Mouse (Mus musculus) Muller cell, postnatal 12 days (primary cell): ENCODE results near the gene Etv6.

Experiments used
- DNase-seq: peaks from one replicate; pipeline ENCODE4 v3.0.0-alpha.2; 2015; ENCODE audit errors: inconsistent ontology term

Etv6 gene

DNA sequence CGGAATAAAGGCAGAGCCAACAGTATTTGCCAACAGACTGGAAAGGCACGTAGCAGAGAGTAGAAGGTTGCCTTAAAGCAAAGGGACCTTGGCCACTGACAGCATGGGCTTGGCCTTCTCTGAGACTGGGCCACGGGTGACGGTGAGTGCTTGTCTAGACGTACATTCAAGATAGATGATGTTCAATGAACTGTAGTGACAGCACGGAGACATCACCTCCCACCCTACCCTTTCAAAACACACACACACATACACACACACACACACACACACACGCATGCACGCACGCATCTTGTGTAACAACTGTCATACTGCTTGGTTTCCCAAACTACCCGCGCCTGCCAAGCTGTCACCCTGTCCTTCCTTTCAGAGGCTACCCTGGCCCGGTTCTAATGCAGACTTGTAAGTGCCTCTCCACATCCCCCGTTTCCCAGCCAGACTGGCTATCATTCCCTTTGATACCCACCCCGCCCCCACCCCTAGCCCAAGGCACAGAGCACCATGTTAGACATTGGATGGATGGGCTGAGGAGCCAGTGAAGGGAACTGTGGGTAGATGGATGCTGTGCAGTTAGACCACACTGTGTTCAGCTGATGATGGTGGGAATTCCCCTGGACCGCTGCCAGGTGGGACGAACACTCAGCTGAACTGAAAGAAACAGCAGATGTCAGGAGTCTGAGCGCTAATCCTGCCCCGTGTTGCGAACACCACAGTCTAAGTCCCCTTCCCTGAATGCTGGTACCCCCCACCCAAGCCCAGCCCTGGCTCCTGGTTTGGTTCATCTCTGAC, 172.1 kb downstream of the Etv6 start:
- peak; percentile 99 for DNase-seq

DNA sequence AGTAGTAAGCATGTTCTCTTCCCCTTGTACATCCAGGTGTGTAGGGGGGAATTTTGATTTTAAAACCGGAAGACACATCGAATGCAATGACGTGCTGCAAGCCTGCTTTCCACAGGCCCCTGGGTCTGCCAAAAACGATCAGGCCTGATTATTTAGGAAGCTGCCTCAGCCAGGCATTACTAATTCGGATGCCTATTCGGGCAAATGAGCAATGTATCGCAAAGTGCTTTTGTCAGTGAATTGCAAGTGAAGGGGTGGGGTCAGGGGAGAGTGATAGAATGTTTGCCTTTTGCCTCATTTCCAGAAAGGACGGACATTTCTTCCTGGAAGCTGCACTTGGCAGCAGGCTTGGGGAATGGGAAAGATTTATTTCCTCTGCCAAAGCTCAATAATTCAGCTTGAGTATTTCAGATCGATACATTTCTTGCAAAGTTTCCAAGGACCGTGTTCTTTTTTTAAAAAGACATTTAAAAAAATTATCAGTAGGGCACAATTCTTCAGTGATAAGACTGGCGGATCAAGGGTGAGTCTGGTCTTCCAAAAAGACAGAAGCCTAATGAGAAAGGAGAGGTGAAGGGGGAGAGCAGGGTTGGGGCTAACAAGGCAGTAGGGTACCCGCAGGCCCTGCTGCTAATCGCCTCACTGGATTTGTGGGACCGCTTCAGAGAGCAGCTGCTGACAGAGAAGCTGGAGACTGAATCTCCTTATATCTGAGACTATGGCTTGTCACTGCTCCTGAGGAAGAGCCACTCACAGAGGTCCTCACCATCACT, 172.9 kb downstream of the Etv6 start:
- peak; percentile 93 for DNase-seq

DNA sequence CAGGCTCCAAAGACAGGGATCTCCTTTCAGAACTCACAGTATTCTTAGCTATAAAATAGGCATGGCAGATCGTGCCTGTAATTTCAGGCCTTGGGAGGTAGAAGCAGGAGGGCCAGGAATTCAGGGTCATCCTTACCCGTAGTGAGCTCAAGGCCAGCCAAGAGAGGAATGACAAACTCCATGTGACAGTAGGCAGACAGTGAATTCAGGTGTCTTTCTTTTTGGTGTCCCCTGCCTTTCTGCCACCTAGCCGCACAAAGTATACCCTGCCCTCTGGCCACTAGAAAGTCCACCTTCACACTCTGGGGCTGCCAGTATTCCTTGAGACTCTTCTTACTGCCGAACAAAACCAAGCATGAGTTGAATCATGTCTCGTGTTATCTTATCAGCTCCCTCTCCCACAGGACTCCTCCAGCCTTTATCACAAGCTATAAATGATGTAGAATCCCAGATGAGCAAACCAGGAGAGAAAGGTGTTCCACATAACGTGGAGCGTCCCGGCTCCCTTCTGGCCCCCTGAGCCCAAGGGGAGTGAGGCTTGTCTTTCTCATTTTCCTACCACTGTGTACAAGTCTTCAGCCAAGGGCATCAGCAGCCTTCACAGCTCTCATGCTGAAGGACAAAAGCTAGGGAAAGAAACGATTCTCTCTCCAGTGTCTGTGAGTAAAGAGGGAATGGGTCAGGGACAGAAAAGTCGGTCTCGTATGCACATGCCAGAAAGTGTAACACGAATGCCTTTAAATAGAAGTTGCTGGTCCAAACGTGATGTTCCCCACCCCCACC, 175.4 kb downstream of the Etv6 start:
- no peak for DNase-seq

DNA sequence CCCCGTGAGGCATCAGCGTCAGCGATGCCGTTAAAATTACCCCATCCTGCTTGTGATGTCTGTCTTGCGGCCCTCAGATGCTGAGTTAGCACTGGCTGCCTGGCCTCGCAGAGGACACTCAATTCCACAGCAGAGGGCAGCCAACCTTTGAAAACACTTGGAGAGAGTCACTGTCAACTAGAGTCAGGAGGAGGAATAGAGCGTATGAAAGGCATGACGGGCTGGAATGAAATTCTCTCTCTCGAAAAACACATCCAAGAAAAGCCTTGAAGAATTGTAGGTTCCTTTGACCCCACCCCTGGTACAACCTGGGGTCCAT, 175.9 kb downstream of the Etv6 start:
- peak; percentile 25 for DNase-seq

DNA sequence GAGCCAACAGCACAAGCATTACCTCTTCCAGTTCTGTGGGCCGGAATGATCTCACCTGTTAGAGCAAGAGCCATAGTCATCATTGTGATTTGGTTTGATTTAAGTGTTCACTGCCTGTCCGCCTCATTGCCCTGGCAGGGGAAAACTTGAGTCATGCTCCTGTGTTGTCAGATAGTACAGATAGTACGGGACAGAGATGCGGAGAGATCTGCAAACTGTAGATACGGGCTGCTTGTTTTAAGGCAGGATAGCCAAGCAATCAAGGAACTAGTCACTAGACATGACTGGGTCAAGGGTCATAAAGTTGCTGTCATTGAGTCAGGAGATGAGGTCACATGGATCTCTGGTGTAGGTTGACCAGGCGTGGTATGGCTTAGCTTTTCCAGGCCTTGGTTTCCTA, 182.2 kb downstream of the Etv6 start:
- DNase-seq = no peak

DNA sequence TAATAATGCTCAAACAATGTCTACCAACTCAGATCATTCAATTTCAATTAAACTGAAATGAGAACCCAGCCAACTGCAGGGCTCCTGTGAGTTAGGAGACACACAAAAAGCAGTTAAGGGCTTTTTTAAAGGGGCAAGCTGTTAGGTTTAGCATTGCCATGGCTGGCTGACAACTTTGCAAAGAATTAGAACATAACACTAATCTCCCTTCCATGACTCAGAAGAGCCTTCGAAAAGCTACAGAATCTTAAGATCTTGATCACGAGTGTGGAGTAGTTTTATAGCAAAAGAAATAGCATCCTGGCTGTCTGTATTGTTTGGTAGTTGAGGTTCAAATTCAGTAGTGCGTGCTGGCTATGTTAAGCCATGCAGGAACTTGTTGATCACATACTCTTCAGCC, 182.9 kb downstream of the Etv6 start:
- peak; percentile 40 for DNase-seq

DNA sequence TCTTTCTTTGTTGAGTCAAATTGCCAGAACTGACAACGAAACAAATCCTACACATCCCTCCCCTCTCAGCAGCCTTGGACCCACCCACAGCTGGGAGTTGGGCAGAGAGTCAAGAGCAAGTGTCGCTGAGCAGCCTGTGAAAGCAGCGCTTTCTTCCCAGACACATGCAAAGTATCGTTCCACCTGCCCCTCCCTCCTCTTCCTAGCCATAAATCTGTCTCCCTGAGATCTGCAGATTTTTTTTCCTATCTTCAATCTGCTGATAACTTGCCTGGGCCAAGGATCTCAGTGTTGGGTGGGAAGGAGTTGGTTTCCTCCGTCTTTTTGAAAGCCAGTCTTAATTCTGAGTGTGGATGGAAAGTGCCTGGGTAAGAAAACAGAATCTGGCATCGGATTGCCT, 183.9 kb downstream of the Etv6 start:
- DNase-seq = no peak

DNA sequence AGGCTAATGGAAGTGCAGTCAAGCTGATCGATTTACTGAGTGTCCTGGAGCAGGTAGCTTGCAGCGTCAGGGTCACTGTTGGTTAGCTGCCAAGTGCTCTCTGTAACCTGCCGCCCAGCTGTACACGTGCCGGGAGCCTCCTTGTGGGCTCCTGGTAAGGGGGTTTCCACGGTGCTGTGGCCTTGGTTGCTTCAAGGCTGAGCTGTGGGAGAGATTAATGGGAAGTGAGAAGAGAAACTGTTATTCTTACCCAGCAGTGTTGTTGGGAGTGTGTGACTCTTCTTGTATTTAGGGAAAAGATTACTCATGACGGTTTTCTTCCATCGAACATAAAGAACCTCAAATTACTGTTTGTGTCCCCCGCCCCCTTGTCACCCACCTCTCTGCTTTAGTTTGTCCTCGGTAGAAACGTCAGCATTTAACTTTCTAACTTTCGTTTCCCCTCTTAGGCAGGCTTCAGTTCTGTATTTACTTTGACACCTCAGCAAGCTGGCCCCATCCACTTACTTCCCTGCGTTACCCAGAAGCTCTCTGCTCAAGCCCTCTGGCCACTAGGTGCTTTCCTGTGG, 184.8 kb downstream of the Etv6 start:
- DNase-seq = no peak

DNA sequence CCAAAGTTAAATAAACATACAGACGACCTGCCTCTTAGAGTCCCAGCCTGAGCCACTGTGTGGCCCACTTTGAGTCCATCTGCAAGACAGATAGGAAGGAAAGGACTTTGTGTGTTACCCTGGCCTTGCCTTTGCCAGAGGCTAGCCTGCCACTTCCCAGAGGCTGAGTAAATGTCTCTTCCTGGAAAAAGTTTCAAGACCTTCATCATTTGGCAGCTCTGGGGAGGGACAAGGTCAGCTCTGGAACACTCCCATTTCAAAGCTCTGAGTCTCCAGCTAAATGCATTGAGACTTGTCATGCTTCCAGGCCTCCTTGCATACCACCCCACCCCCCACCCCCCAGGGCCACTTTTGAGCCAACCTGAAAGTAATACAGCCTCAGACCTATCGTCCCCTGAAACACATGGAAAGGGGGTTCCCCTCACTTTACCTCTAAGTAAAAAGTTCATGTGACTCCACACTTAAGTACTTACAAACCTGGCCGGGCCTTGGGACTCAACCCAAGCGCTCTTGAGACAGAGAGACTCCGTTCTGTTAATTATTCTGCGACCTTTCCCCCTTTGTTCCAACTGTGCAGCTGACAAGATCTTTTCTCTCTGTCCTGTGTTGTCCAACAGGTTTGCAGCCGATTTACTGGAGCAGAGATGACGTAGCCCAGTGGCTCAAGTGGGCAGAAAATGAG, 186.9 kb downstream of the Etv6 start:
- peak; percentile 45 for DNase-seq

DNA sequence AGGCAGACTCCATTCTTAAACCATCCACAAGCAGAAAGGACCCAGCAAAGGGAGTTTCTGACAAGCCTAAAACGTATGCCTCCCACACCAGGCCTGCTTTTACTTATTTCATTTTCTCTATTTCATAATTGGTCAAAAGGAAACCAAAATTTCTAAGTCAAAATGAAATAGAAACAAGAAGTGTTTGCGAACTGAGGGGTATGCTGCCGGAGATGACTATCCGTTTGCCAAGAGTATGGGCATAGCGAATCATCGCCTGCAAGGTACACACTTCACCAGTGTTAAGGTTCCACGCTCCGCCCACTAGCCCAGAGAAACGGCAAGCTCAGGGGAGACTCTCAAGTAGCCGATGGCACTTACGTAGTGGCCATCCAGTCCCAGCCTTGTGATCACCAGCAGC, 190.1 kb downstream of the Etv6 start:
- no peak for DNase-seq

DNA sequence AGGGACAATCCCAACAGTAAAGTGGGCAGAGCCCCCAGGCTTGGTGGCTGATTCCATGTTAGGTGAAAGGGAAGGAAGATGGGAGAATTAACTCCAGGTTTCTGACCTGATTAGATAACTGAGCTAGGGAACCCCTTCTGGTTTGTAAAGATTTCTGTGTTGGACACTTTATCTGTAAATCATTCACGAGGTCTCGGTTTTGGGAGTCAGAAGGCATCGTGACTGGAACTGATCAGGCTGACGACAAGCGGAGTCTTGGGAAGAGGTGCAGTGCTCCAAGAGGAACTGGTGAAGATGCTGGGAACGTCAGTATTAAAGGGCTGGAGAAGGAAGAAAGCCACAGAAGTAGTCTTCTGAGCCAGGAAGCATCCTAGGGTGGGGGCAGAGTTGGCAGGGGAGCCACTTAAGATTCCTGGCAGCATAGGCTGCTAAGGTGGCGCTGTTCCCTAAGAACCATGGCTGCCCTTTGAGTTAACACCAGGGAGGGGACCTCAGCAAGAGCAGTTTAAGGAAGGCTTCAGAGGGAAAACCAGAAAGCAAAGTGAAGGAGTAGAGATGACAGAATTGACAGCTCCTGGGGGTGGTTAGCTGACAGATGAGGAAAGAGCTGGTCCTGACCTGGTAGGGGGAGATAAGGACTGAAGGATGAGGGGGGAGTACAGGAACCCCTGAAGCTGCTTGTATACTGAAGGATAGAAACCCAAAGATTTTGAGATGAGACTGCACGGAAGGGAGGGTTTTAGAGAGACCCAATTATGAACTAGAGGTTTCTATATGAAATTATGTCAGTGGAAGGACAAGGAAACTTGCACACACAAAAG, 191.1 kb downstream of the Etv6 start:
- no peak for DNase-seq

DNA sequence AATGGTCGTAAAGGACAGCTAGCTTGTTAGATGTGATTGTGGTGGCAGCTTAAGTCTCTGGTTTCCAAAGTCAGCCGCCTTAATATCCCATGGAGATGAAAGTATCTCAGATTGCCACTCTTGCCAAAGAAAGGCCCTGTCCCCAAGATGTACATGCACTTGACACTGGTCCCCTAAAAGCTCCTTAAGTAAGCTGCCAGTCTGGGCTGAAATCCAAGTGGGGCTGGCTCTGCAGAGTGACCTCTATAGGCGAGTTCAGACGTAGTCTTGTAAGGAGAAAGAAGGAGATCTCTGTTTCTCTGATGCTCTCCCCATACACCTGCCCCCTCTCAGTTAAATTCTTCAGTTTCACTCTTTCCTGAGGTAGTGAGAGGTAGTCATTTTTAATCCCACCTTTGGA, 200.8 kb downstream of the Etv6 start:
- no peak for DNase-seq

DNA sequence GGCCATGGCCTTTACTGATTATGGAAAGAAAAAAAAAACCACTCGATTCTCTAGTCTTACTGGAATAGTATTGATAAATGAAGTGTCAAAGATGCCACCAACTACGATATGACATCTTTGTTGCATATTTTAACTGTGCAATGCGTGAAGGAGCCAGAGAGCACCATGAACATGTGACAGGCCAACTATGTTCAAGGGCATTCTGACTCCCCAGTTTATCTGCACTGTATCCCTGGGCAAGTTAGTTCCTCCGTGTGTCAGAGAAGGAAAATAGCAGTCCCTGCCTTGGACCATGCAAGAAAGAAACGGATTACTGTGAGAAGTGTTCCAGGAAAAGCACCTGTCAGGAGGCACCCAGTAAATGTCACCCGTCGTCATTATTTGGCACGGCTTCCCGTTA, 203.0 kb downstream of the Etv6 start:
- DNase-seq = no peak

DNA sequence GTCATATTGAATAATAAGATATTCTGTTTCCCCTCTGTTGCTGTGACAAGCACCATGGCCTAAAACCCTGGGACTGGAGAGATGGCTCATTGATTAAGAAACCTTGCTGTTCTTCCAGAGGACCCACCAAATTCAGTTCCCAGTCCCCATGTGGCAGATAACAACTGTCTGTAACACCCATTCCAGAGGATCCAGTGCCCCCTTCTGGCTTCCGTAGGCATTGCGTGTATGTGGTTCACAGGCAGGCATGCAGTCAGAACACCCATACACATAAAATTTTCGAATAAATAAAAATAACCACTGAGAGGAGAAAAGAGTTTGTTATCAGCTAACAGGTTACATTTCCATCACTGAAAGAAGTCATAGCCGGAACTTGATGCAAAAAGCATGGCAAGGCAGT, 205.5 kb downstream of the Etv6 start:
- DNase-seq = no peak

DNA sequence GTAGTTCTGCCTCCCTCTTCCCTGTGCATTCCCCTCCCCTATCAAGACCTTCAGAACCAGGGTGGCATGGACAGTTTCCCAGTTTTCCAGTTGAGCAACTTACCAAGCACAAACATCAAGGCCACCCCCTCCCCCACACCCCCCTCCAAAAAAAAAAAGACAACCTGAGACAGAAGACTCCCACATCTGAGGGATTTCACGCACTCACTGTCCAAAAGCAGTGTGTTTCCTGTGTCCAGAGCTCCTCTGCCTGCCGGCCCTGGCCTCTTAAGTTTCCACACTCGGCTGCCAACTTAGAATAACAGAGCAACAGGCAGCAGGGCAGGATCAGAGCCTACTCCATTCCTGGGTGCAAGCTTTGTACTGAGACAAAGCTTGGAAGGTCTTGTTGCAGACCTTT, 207.6 kb downstream of the Etv6 start:
- peak; percentile 49 for DNase-seq

DNA sequence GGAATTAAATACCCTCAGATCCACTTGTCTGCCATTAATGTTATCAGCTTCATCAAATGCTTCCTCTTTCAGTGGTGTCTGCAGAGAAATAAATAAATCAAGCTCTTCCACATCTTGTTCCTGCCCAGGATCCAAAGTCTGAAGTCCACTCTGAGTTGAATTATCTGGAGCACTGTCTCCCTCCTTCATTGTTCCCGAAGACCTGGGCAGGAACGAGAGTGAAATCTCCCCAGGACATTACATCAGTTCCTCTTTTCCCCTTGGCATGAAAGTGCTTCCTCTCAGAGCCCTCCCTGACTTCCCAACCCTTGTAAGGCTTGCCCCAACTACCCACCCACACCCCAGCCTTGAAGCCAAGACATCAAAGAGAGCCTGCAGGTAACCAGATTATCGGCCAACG, 208.0 kb downstream of the Etv6 start:
- no peak for DNase-seq

DNA sequence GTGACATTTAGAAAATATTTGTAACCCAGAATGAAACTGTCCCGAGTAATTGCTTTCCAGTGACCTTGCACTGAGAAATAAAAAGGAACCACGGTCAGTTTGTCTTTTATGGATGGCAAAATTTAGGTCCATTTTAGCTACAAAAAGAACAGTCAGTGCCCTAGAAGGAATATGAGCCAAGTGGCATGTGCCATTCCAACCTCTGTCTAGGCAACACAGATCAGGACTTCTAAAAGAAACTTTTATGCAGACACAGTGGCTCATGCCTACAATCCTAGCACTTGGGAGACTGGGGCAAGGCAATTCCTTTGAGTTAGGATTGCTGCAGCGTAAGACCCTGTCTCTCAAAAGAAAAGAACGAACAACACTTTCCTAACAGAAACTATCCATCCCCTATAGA, 208.6 kb downstream of the Etv6 start:
- no peak for DNase-seq

DNA sequence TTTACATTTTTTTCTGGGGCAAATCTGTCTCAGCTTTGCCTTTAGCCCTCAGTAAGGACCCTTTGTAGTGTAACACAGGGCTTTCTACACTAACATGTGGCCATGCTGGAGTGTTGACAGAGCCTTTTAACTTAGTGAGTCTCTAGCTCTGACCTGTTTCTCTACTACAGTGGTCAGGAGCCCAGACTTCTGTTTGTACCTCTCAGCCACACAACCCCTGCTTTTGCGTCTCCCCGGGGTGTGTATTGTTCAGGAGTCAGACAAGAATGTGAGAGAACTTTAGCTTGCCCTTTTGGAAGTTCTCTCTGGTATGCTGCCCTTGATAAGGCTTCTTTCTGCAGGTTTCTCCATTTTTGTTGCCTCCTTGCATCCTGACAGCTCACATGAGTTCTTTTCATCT, 210.6 kb downstream of the Etv6 start:
- peak; percentile 37 for DNase-seq

DNA sequence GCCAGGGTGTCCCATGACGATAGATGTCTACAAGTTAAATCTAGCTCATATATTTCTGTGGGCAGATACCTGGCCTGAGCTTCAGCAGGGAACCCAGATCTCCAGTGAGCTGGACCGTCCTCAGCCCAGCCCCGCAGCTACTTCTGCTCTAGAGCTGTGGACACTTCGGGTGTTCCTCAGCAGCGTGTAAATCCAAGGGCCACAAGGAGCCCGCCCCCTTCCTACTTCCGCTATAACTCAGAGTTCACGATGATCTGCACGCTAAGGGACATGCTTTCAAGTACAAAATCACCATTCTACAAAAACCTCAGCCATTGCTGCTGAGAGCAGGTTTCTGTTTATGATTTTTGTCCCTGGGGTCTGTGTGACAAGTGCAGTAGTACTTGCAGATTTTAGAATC, 211.8 kb downstream of the Etv6 start:
- no peak for DNase-seq

DNA sequence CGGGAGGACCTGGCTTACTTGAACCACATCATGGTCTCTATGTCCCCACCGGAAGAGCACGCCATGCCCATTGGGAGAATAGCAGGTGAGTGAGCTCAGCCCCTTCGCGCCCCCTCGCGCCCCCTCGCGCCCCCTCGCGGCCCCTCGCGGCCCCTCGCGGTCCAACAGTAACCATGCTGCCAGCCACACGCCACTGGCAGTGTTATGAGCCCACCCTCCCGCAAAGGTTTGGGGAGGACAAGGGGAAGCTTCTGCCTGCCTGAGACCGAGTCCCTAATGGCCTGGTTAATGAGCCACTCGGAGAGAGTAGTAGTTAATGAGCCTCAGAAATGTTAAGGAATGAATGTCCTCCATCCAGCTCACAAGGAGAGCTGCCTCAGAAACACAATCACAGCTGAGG, 213.2 kb downstream of the Etv6 start:
- peak; percentile 21 for DNase-seq

DNA sequence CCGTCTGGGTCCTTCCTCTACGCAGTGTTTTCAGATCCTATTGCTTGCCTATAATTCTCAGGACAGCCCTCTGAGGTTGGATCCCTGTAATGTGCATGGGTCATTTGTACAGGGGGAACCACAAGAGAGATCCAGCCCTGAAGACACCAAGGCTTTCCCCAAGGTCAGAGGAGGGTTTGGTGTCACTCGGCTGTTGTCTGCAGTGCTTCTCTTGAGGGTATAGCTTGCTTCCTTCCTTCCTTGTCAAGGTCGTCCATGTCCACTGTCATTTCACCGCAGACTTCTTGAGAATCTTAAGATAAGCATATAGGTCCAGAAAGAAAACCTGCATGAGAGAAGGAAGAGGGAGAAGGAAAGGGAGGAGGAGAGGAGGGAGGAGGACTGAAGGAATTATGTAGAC, 215.3 kb downstream of the Etv6 start:
- DNase-seq = no peak
